Comparison of ENCODE assay signal across 27 mouse cellular contexts in the genomic region with DNA sequence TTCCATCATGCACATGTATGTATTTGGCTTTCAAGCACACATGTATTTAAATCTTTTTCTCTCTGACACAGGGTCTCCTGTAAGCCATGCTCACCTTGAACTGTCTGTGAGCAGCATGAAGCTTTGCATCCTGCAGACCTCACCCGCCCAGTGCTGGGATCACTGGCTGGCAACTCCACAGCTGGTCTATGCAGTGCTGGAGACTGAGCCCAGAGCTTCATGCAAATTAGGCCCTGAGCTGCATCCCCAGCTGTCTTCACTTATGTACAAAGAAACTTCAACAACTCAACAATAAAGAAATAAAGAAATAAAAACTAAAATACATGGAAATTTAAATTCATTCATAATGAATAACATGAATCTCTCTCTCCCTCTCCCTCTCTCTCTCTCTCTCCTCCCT.
A peak's percentile ranks its signal among the peaks of the same experiment; 100 is the strongest.
DNase-seq lines count a peak whose midpoint lies in the region; ATAC-seq and TF ChIP-seq lines count a peak whose summit lies in the region.
"Had no signal": no experiment of that assay in that cellular context is flagged by ENCODE, and none has a peak within 500 bp of the region (broad histone marks: within the 10 kb centered on the region; RNA-seq: fewer than 3 reads in every experiment).

No protein-coding gene starts in this region.

- H3K4me3 ChIP-seq in forebrain, embryonic 14.5 days (ENCODE audit: low read depth, low read length), result no peak overlapping the region
- no peak overlapping the region for H3K4me3 ChIP-seq in forebrain, embryonic 10.5 days
- no peak overlapping the region for H3K4me3 ChIP-seq in embryonic facial prominence, embryonic 13.5 days
- no peak overlapping the region for H3K4me3 ChIP-seq in forebrain, postnatal 0 days (ENCODE audit: low read depth, low read length)
- H3K4me3 ChIP-seq: heart, embryonic 12.5 days; heart, embryonic 15.5 days; hindbrain, embryonic 10.5 days; hindbrain, embryonic 13.5 days; intestine, embryonic 15.5 days; kidney, embryonic 15.5 days had no signal

- H3K36me3 ChIP-seq in forebrain, embryonic 14.5 days (ENCODE audit: control insufficient read depth, insufficient read depth, low read length), result no peaks in the 10 kb centered on the region
- H3K36me3 ChIP-seq in forebrain, embryonic 10.5 days (replicated peaks), result no peaks in the 10 kb centered on the region
- H3K36me3 ChIP-seq in embryonic facial prominence, embryonic 13.5 days, result no peaks in the 10 kb centered on the region
- no peaks in the 10 kb centered on the region for H3K36me3 ChIP-seq in forebrain, postnatal 0 days (ENCODE audit: insufficient read depth)
- H3K36me3 ChIP-seq: heart, embryonic 12.5 days; heart, embryonic 15.5 days; hindbrain, embryonic 10.5 days; hindbrain, embryonic 13.5 days; intestine, embryonic 15.5 days; kidney, embryonic 15.5 days had no signal

- no peak for DNase-seq in forebrain, embryonic 14.5 days (ENCODE audit: low spot score)
- DNase-seq in forebrain, embryonic 10.5 days (ENCODE audit: extremely low spot score, low spot score), result no peak
- DNase-seq in brain, embryonic 14.5 days (ENCODE audit: low read depth), result peak; percentile 40
- no peak for DNase-seq in forebrain, postnatal 0 days
- DNase-seq in kidney, postnatal 36 days, result no peak
- no peak for DNase-seq in right cerebral cortex, postnatal 36 days (ENCODE audit: low spot score in 2 of 2)
- DNase-seq: adrenal gland, postnatal 10 days; adrenal gland, postnatal 36 days; cerebellum, adult 11 months; cerebellum, adult 2 months; cerebellum, adult 9-11 months; cerebellum, postnatal 25 days; gastrocnemius, postnatal 25 days; heart, adult 18-20 months; heart, postnatal 10 days; heart, postnatal 36 days; kidney, adult 11 months; kidney, adult 8-10 months had no signal

- H3K4me1 ChIP-seq in forebrain, embryonic 14.5 days (ENCODE audit: control insufficient read depth, insufficient read depth, low read length), result no peaks in the 10 kb centered on the region
- no peaks in the 10 kb centered on the region for H3K4me1 ChIP-seq in forebrain, embryonic 10.5 days
- H3K4me1 ChIP-seq in embryonic facial prominence, embryonic 13.5 days, result peaks cover 4% of the 10 kb centered on the region; the same call in 1 of the 2 replicates
- no peaks in the 10 kb centered on the region for H3K4me1 ChIP-seq in forebrain, postnatal 0 days (ENCODE audit: insufficient read depth)
- H3K4me1 ChIP-seq: heart, embryonic 12.5 days; heart, embryonic 15.5 days; hindbrain, embryonic 10.5 days; hindbrain, embryonic 13.5 days; intestine, embryonic 15.5 days; kidney, embryonic 15.5 days had no signal

- H3K27me3 ChIP-seq in forebrain, embryonic 14.5 days (replicated peaks; ENCODE audit: control insufficient read depth, insufficient read depth, low read length), result no peaks in the 10 kb centered on the region
- no peaks in the 10 kb centered on the region for H3K27me3 ChIP-seq in forebrain, embryonic 10.5 days (ENCODE audit: poor library complexity, severe bottlenecking)
- no peaks in the 10 kb centered on the region for H3K27me3 ChIP-seq in embryonic facial prominence, embryonic 13.5 days
- H3K27me3 ChIP-seq in forebrain, postnatal 0 days (ENCODE audit: insufficient read depth, low read length), result no peaks in the 10 kb centered on the region
- H3K27me3 ChIP-seq: heart, embryonic 12.5 days; heart, embryonic 15.5 days; hindbrain, embryonic 13.5 days; intestine, embryonic 15.5 days; kidney, embryonic 15.5 days; Patski had no signal

- H3K4me2 ChIP-seq in forebrain, embryonic 14.5 days (ENCODE audit: low read length), result no peak overlapping the region
- H3K4me2 ChIP-seq in embryonic facial prominence, embryonic 13.5 days, result no peak overlapping the region
- no peak overlapping the region for H3K4me2 ChIP-seq in forebrain, postnatal 0 days (ENCODE audit: low read depth)
- H3K4me2 ChIP-seq: heart, embryonic 12.5 days; heart, embryonic 15.5 days; hindbrain, embryonic 13.5 days; intestine, embryonic 15.5 days; kidney, embryonic 15.5 days had no signal

- TF ChIP-seq CTCF in brain, embryonic 14.5 days (IDR thresholded peaks at IDR 0.05; ENCODE audit: borderline replicate concordance, extremely low read depth, insufficient read depth, insufficient read length), result no peak
- TF ChIP-seq CTCF in forebrain, postnatal 0 days (IDR thresholded peaks at IDR 0.05; ENCODE audit: low read depth), result no peak

- H3K27ac ChIP-seq in forebrain, embryonic 14.5 days (ENCODE audit: low read depth, low read length), result no peak overlapping the region
- H3K27ac ChIP-seq in forebrain, embryonic 10.5 days, result no peak overlapping the region
- H3K27ac ChIP-seq in embryonic facial prominence, embryonic 13.5 days, result no peak overlapping the region; the same call in 1 of the 2 replicates
- no peak overlapping the region for H3K27ac ChIP-seq in forebrain, postnatal 0 days (ENCODE audit: low read depth, low read length)
- H3K27ac ChIP-seq: heart, embryonic 15.5 days; hindbrain, embryonic 10.5 days; hindbrain, embryonic 13.5 days; intestine, embryonic 15.5 days; kidney, embryonic 15.5 days had no signal

- no peak overlapping the region for H3K9ac ChIP-seq in forebrain, embryonic 14.5 days (ENCODE audit: low read length)
- H3K9ac ChIP-seq in embryonic facial prominence, embryonic 13.5 days, result no peak overlapping the region
- H3K9ac ChIP-seq in forebrain, postnatal 0 days, result no peak overlapping the region
- H3K9ac ChIP-seq: heart, embryonic 12.5 days; heart, embryonic 15.5 days; hindbrain, embryonic 13.5 days; intestine, embryonic 15.5 days; kidney, embryonic 15.5 days had no signal

- no peaks in the 10 kb centered on the region for H3K9me3 ChIP-seq in forebrain, embryonic 14.5 days (replicated peaks; ENCODE audit: control insufficient read depth, low read length)
- no peaks in the 10 kb centered on the region for H3K9me3 ChIP-seq in forebrain, embryonic 10.5 days
- no peaks in the 10 kb centered on the region for H3K9me3 ChIP-seq in embryonic facial prominence, embryonic 13.5 days
- H3K9me3 ChIP-seq in forebrain, postnatal 0 days (ENCODE audit: low read length), result no peaks in the 10 kb centered on the region
- H3K9me3 ChIP-seq: heart, embryonic 12.5 days; heart, embryonic 15.5 days; hindbrain, embryonic 10.5 days; hindbrain, embryonic 13.5 days; intestine, embryonic 15.5 days; kidney, embryonic 15.5 days had no signal

- peak; percentile 75 for ATAC-seq in forebrain, embryonic 14.5 days
- ATAC-seq in embryonic facial prominence, embryonic 13.5 days (ENCODE audit: insufficient number of reproducible peaks, insufficient read depth, low FRiP score, low TSS enrichment, low read depth), result peak; percentile 69; the same call in 1 of the 2 replicates
- ATAC-seq in forebrain, postnatal 0 days, result peak; percentile 58
- ATAC-seq: hindbrain, embryonic 16.5 days; intestine, embryonic 15.5 days; Patski had no signal

- WGBS in forebrain, embryonic 14.5 days, result 66% methylated on average over 1 of the region's 1 CpGs
- 85% methylated on average over 1 of the region's 1 CpGs for WGBS in forebrain, embryonic 10.5 days
- WGBS in embryonic facial prominence, embryonic 13.5 days, result 38% methylated on average over 1 of the region's 1 CpGs
- WGBS in forebrain, postnatal 0 days, result 55% methylated on average over 1 of the region's 1 CpGs

- no peak for TF ChIP-seq POLR2A in brain, embryonic 14.5 days (IDR thresholded peaks at IDR 0.05; ENCODE audit: borderline replicate concordance, extremely low read depth, insufficient read depth, insufficient read length, poor library complexity, severe bottlenecking)
